Mouse (Mus musculus): ENCODE measurements around the gene Eral1. TPM values are rescaled to one million over a fixed set of nuclear protein-coding genes. Genes with fewer than 3 reads are reported as not detected.
A peak's percentile ranks its signal among the peaks of the same experiment; 100 is the strongest.
"Not testable (repeated sequence)": the region's sequence is repeated elsewhere in the genome, so short reads cannot be mapped to it uniquely, and the experiment has no call there.

Eral1 gene
- polyA plus RNA-seq, 1 experiment from 2014 or later = 33.5 TPM

DNA sequence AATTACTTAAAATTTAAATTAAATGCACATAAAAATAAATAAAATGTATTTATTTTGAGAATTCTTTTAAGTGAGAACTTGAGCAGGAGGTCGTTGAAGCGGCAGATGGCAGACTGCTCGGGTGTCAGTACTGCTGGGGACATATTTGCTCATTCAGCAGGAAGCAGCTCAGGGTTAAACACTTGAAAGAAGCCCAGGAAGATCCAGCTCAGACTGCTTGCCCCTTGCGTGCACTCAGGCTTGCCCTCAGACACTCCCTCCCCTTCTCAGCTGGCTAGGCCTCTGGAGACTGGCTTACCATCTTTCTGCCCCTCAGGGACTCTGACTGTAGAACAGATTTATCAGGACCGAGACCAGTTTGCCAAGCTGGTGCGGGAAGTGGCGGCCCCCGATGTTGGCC, 23.2 kb downstream of the Eral1 start:
- peaks cover 38% of the 10 kb centered on the region for H3K36me3 ChIP-seq (replicated peaks)
- no peak overlapping the region for H3K9ac ChIP-seq
- no peaks in the 10 kb centered on the region for H3K9me3 ChIP-seq
- H3K27ac ChIP-seq = no peak overlapping the region
- no peak overlapping the region for H3K4me3 ChIP-seq
- no peak for ATAC-seq (replicated peaks)
- no peaks in the 10 kb centered on the region for H3K4me1 ChIP-seq
- 77% methylated on average over 8 of the region's 8 CpGs for WGBS
- H3K27me3 ChIP-seq (replicated peaks) = no peaks in the 10 kb centered on the region
- H3K4me2 ChIP-seq = no peak overlapping the region

DNA sequence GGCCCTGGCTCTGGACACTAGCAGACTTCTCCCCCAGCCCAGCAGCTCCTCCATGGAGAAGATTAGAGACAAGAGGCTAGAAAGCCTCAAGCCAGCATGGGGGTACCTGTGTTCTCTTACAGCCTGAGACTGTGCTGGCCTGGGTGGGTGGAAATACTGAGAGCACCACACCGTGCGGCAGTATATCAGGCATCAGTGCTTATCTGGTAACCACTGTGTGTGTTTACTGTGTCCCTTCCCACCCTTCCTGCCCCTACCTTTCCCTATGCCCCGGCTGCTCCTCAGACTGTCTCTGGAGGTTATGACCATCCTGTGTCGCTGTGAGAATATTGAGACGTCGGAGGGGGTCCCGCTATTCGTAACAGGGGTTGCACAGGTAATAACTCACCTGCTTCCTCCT, 27.1 kb downstream of the Eral1 start:
- 90% methylated on average over 8 of the region's 8 CpGs for WGBS
- Histone ChIP-seq H3K4me3 (no peak overlapping the region), H3K9me3 (no peaks in the 10 kb centered on the region), H3K27me3 (replicated peaks) (no peaks in the 10 kb centered on the region), H3K4me1 (no peaks in the 10 kb centered on the region), H3K4me2 (no peak overlapping the region), H3K9ac (no peak overlapping the region), H3K36me3 (replicated peaks) (peaks cover 32% of the 10 kb centered on the region), H3K27ac (no peak overlapping the region)
- no peak for ATAC-seq (replicated peaks)

DNA sequence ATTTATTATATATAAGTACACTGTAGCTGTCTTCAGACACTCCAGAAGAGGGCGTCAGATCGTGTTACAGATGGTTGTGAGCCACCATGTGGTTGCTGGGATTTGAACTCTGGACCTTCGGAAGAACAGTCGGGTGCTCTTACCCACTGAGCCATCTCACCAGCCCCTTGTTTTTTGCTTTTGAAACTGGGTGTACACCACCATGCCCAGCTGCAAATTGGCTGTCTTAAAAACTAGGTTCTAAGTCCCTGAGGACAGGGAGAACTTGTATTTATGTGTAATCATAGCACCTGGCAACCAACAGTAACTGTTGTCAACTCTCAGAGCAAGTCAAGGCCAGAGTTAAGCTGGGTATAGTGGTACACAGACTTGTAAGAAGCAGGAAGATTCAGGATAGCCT, 31.5 kb downstream of the Eral1 start:
- H3K9ac ChIP-seq; H3K27ac ChIP-seq; H3K4me3 ChIP-seq; H3K27me3 ChIP-seq (replicated peaks); H3K4me2 ChIP-seq; H3K9me3 ChIP-seq; H3K4me1 ChIP-seq; H3K36me3 ChIP-seq (replicated peaks); ATAC-seq (replicated peaks): not testable (repeated sequence)
- 94% methylated on average over 3 of the region's 4 CpGs for WGBS

DNA sequence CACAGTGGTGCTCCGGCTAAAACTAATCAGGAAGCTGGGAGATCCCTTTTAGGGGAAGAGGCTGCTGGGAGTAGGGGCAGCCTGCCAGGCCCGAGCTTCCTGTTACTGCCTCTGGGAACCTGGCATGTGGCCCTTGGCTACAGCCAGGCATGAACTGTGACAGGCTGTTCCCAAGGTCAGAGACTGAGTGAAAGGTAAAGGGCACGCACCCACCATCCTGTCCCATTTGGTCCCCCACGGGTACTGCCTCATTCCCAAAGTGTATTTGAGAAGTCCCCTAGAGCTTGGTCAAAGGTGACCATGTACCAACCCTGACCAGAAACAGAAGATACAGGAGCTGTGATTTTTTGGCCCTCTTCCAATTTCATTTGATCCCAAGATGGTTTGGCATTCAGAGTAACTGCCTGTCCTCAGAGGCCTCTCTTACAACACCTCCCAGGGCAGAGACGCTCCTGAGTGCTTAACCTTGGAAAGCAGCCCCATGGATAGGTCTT, 35.4 kb downstream of the Eral1 start:
- Histone ChIP-seq H3K9ac (no peak overlapping the region), H3K4me2 (no peak overlapping the region), H3K27ac (no peak overlapping the region), H3K4me1 (peaks cover 3% of the 10 kb centered on the region; the same call in 1 of the 2 replicates), H3K9me3 (no peaks in the 10 kb centered on the region), H3K27me3 (replicated peaks) (no peaks in the 10 kb centered on the region), H3K36me3 (replicated peaks) (peaks cover 5% of the 10 kb centered on the region; the same call in 1 of the 2 replicates), H3K4me3 (no peak overlapping the region)
- no peak for ATAC-seq (replicated peaks)
- 90% methylated on average over 5 of the region's 5 CpGs for WGBS

DNA sequence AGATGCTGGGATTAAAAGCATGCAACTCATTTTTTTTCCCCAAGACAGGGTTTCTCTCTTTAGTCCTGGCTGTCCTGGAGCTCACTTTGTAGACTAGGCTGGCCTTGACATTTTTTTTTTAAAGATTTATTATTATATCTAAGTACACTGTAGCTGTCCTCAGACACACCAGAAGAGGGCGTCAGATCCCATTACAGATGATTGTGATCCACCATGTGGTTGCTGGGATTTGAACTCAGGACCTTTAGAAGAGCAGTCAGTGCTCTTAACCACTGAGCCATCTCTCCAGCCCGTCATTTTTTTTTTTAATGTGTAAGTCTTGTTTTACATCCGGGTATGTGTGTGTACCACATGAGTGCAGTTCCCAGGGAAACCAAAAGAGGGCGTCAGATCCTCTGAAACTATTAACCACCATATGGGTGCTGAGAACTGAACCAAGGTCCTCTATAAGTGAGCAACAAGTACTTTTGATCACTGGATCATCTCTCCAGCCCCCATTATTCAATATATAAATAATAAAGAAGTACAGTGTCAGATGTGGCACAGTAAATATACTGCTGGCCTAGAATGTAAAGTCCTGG, 37.8 kb downstream of the Eral1 start:
- peaks cover 16% of the 10 kb centered on the region for H3K4me1 ChIP-seq
- not testable (repeated sequence) for H3K36me3 ChIP-seq (replicated peaks); ATAC-seq (replicated peaks); H3K4me3 ChIP-seq; H3K27ac ChIP-seq; H3K27me3 ChIP-seq (replicated peaks); H3K9me3 ChIP-seq; H3K4me2 ChIP-seq; H3K9ac ChIP-seq
- 95% methylated on average over 4 of the region's 4 CpGs for WGBS

DNA sequence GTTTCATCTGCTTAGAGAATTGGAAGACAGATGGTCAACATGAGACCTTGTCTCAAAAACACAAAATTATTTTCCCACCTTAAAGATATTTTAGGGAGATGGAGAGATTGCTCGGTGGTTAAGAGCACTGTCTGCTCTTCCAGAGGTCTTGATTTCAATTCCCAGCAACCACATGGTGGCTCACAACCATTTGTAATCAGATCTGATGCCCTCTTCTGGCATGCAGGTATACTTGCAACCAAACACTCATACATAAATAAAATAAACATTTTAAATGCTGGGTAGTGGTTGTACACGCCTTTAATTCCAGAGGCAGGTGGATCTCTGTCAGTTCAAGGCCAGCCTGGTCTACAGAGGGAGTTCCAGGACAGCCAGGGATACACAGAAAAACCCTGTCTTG, 39.3 kb downstream of the Eral1 start:
- Histone ChIP-seq H3K27ac (no peak overlapping the region), H3K36me3 (replicated peaks) (0 out of 2 replicates have a peak, but pooled peaks cover 5% of the 10 kb centered on the region), H3K4me1 (peaks cover 20% of the 10 kb centered on the region), H3K9me3 (no peaks in the 10 kb centered on the region), H3K9ac (no peak overlapping the region), H3K4me2 (no peak overlapping the region), H3K4me3 (no peak overlapping the region), H3K27me3 (replicated peaks) (no peaks in the 10 kb centered on the region)
- WGBS = 81% methylated on average over 2 of the region's 2 CpGs
- ATAC-seq (replicated peaks) = no peak

DNA sequence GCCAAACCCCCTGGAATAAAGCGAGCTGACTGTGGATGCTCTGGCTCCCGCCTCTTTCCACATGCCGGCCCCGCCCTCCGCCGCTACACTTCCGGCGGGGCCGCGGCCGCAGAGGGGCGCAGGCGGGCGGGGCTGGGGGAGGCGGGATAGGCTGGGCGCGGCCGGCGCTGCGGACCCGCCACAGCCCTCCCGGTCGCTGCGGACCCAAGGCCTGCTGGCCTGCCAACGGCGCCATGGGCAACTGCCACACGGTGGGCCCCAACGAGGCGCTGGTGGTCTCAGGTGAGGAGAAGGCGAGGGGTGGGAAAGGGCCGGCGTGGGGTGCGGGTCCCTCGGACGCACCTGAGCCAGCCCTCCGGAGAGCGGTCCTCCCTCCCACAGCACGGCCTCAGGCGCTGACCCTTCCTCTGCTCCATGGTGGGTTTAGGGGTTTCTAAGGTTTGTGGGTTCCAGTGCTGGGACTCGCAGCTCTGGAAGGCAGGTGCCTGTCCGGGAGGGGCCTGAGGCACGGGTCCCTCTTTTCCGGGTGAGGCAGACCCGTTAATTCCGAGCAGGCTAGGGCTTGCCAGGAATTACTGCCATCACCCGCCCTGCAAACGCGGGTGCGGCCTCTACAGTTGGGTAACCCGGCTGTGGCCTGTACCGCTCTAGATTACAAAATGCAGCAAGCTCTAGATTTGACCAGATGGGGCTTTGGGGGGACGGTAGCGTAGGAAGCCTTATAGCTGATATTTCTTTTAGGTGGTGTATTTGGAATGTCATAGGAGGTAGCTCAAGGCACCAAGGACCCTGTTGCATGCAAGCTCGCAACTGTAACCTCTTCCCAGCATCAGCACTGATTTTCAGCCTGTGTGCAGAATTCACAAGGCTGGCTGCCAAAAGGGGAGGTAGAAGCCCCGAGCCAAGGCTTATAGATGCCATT, 42.1 kb downstream of the Eral1 start, which contains the start of gene Flot2:
Gene Flot2, plus strand, starts transcription at position 101 of the 922 bp plus-strand sequence.
- Histone ChIP-seq H3K27ac (peak within 1 kb of the TSS; percentile 87), H3K27me3 (replicated peaks) (no peaks in the 10 kb centered on the region), H3K4me3 (peak within 1 kb of the TSS; percentile 82), H3K4me2 (peak within 1 kb of the TSS; percentile 77), H3K9ac (peak within 1 kb of the TSS; percentile 84), H3K36me3 (replicated peaks) (peaks cover 12% of the 10 kb centered on the region; the same call in 1 of the 2 replicates), H3K9me3 (no peaks in the 10 kb centered on the region), H3K4me1 (peaks cover 35% of the 10 kb centered on the region)
- peak; percentile 83 for ATAC-seq (replicated peaks)
- WGBS = 1% methylated on average over 55 of the region's 55 CpGs

DNA sequence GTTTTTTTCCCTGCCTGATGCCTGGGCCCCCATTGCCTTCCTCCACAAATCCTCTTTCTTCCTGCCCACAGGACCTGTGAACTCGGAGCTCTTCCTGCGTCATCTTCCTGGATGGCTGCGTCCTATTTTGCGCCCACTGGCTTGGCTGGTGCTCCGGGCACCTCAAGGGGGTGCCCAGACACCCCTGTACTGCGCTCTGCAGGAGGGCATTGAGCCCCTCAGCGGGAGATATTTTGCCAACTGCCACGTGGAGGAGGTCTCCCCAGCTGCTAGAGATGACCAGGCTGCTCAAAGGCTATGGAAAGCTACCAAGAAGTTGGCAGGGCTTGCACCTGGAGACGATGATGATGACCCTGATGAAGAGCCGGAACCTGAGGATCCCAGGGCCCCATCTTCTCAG, 43.4 kb downstream of the Eral1 start:
- no peak overlapping the region for H3K4me2 ChIP-seq
- no peak overlapping the region for H3K4me3 ChIP-seq
- H3K9ac ChIP-seq = no peak overlapping the region
- H3K4me1 ChIP-seq = peaks cover 42% of the 10 kb centered on the region
- no peak for ATAC-seq (replicated peaks)
- H3K36me3 ChIP-seq (replicated peaks) = peaks cover 10% of the 10 kb centered on the region; the same call in 1 of the 2 replicates
- 76% methylated on average over 10 of the region's 10 CpGs for WGBS
- H3K27me3 ChIP-seq (replicated peaks) = no peaks in the 10 kb centered on the region
- H3K9me3 ChIP-seq = no peaks in the 10 kb centered on the region
- H3K27ac ChIP-seq = no peak overlapping the region

DNA sequence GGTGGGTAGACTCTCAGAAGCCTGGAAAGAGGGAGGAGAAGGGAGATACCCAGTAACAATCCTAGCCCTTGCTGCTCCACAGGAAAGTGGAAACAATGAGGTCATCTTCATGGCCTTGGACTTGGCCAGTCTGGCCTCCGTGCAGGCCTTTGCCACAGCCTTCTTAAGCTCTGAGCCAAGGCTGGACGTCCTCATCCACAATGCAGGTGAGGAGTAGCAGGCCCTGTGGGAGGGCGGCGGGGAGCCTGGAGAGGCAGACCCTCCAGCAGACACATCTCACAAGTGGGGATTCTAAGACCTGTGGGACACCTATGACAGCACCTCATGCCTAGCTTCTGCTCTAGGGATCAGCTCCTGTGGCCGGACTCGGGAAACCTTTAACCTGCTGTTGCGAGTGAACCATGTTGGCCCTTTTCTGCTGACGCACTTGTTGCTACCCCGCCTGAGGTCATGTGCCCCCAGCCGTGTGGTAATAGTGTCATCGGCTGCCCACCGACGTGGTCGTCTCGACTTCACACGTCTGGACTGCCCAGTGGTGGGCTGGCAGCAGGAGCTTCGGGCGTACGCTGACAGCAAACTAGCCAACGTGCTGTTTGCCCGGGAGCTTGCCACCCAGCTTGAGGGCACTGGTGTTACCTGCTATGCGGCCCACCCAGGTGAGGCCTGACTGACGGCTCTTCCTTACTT, 46.1 kb downstream of the Eral1 start:
- Histone ChIP-seq H3K27ac (no peak overlapping the region), H3K4me3 (no peak overlapping the region), H3K4me2 (no peak overlapping the region), H3K27me3 (replicated peaks) (no peaks in the 10 kb centered on the region), H3K36me3 (replicated peaks) (peaks cover 13% of the 10 kb centered on the region; the same call in 1 of the 2 replicates), H3K4me1 (peaks cover 44% of the 10 kb centered on the region), H3K9me3 (no peaks in the 10 kb centered on the region), H3K9ac (peak overlapping the region; percentile 2; the same call in 1 of the 2 replicates)
- no peak for ATAC-seq (replicated peaks)
- 95% methylated on average over 23 of the region's 23 CpGs for WGBS

DNA sequence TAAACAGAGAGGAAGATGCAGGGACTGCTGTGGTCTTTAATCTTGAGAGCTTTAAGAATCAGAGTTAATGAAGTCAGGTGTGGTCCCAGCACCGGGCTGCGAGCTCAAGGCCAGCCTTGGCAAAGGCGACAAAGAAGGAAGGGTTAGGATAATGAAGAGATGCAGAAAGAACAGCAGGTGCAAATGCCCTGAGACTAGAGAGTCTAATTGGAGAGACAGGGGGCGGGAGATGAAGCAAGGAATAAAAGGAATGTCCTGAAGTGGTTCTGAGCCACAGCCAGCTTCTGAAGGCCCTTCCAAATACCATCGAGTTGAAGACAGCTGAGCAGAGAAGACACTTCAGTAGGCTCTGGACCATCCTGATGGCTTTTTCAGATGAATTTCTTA, 47.4 kb downstream of the Eral1 start:
- Histone ChIP-seq H3K4me3 (peak overlapping the region; percentile 55), H3K27ac (peak overlapping the region; percentile 92), H3K9me3 (no peaks in the 10 kb centered on the region), H3K36me3 (replicated peaks) (peaks cover 18% of the 10 kb centered on the region; the same call in 1 of the 2 replicates), H3K27me3 (replicated peaks) (no peaks in the 10 kb centered on the region), H3K4me2 (peak overlapping the region; percentile 70), H3K4me1 (peaks cover 38% of the 10 kb centered on the region), H3K9ac (peak overlapping the region; percentile 69)
- WGBS = 5% methylated on average over 5 of the region's 5 CpGs
- no peak; the same call in 1 of the 2 replicates for ATAC-seq (replicated peaks)

DNA sequence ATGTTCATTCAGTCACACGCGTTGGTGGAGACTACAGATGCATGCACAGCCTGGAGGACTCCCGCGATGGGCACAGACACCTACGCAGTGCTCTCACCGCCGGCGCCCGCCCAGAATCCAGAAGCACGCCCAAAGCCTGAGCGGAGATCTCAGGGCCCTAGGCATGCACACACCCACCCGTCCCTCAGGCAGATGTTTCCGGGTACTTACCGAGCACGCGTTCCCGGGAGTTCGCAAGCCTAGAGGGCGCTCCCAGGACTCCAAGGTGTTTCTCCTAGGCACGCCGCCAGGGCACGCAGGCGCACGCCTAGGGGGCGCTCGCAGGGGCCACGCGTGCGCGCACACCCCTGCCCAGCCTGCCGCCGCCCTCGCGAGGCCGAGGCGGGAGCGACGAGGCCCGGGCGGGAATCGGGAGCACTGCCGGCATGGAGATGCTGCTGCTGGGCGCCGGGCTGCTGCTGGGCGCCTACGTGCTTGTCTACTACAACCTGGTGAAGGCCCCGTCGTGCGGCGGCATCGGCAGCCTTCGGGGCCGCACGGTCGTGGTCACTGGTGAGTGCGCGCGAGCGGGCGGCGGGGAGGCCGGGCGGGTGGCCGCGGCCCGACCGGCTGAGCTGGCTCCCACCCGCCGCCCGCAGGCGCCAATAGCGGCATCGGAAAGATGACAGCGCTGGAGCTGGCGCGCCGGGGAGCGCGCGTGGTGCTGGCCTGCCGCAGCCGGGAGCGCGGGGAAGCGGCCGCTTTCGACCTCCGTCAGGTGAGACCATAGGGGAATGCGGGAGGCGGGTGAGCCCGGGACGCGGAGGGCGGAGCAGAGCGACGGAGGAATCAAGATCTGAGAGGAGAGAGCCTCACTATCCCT, 48.0 kb downstream of the Eral1 start, which contains the start of gene Dhrs13:
Gene Dhrs13, plus strand, starts transcription at position 334 of the 862 bp plus-strand sequence.
- H3K4me1 ChIP-seq = peaks cover 33% of the 10 kb centered on the region
- no peaks in the 10 kb centered on the region for H3K27me3 ChIP-seq (replicated peaks)
- peak within 1 kb of the TSS; percentile 55 for H3K4me3 ChIP-seq
- peaks cover 24% of the 10 kb centered on the region; the same call in 1 of the 2 replicates for H3K36me3 ChIP-seq (replicated peaks)
- ATAC-seq (replicated peaks) = peak; percentile 91
- H3K27ac ChIP-seq = peak within 1 kb of the TSS; percentile 92
- H3K9me3 ChIP-seq = no peaks in the 10 kb centered on the region
- H3K4me2 ChIP-seq = peak within 1 kb of the TSS; percentile 70
- peak within 1 kb of the TSS; percentile 69 for H3K9ac ChIP-seq
- under 1% methylated on average over 95 of the region's 96 CpGs for WGBS
